Mouse (Mus musculus) 416B (cell line): ENCODE data around the gene Tbrg4.
A peak's percentile ranks its signal among the peaks of the same experiment; 100 is the strongest.

Source experiments
- DNase-seq: peaks from one replicate; pipeline ENCODE4 v3.0.0; 2011; ENCODE audit warnings: low read depth

Gene Tbrg4

DNA sequence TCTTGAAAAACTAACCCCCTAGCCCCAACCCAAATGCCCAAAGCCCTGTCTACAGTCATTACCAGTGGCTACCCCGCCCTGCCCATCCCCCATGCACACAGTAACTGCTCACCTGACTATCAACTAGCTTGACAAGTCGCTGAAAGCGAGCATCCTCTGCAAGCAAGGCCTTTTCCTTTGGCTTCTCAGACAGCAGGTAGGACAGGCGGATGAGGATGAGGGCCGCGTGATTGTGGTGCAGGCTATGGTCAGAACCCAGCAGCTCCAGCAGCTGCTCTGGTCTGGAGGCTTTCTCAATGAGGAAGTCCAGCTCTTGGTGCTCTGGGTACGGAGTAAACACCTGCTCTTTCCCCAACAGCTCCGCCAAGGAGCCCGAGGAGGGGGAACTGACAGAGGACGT lies 2.2 kb downstream of the Tbrg4 start:
- peak; percentile 50 for DNase-seq

- peak; percentile 83 for DNase-seq
Measured at GRCm38 (mm10) chr11:6615250-6616205, 10.3 kb downstream of the Tbrg4 start.

- DNase-seq: no peak
Measured at GRCm38 (mm10) chr11:6605491-6606399, 20.1 kb downstream of the Tbrg4 start, which contains the start of gene Nacad. Gene Nacad, minus strand, starts transcription at chr11:6606053.

- DNase-seq: no peak
Measured at GRCm38 (mm10) chr11:6605021-6605481, 20.8 kb downstream of the Tbrg4 start.

DNA sequence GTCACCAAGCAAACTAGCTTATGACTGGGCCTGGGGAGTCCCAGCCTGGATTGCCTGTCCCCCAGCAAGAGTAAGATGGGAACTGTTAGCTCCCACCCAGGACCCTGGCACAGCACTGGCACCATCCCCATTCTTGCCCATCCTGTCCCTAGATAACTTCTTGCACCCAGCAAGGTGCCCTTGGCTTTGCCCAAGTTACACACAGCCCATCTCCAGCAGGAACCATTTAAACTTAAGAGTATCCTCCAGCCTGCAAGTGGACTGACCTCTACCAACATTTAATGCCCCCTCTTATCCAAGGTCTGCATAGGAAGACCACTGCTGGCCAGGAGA lies 21.3 kb downstream of the Tbrg4 start:
- no peak for DNase-seq

DNA sequence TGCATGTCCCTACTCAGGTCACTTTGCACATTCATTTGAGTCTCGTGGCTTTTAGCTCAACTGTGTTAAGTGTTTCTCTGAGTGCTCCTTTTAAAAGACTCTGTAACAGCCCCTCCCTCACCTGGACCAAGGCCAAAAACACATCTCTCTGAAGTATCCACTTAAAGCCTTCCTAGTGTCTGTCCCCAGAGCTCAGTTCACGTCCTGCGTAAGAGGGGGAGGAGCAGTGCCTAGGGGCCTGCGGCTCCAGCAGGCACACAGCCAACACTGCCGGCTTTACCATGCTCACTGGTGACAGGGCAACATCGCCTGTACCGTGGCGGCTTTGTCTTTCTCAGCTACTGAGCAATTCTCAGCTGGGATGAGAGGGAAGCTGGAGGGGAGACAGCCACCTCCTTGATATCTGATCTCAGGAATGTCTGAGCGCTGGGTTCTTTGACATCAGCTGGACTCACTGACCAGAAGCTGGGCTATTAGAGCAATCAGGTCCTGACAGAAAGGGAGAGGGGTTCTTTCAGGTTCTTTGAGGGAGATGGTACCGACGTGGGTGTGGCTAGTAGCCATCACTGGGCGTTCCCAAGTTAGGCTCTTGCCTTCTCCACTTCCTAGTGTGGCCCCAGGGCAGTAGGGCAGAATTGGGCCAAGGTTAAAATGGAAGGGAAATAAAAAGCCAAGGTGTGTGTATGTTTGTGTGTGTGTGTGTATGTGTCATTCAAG lies 21.8 kb downstream of the Tbrg4 start:
- peak; percentile 74 for DNase-seq

- no peak for DNase-seq
Measured at GRCm38 (mm10) chr11:6603224-6603623, 22.6 kb downstream of the Tbrg4 start.

DNA sequence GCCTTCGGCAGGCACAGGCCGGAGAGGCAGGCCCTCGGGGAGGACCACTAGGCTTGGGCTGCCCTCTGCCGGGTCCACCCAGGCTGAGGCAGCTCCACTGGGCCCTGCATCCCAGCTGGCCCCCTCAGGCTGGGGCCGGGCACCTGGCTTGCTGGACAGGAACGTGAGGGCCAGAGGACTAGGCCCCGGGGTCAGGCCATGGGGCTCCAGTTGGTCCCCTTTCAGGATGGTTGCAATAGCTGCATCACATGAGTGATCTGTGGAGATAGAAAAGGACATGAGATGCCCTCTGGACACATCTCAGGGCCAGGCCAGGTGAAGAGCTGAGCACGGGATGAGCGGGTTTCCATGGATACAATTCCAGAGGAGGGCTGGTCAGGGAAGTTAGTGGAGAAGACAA lies 23.2 kb downstream of the Tbrg4 start:
- DNase-seq: no peak

GRCm38 (mm10) chr11:6601649-6602480 lies 24.0 kb downstream of the Tbrg4 start:
- DNase-seq: no peak

GRCm38 (mm10) chr11:6600284-6600944 lies 25.5 kb downstream of the Tbrg4 start:
- DNase-seq: no peak

DNA sequence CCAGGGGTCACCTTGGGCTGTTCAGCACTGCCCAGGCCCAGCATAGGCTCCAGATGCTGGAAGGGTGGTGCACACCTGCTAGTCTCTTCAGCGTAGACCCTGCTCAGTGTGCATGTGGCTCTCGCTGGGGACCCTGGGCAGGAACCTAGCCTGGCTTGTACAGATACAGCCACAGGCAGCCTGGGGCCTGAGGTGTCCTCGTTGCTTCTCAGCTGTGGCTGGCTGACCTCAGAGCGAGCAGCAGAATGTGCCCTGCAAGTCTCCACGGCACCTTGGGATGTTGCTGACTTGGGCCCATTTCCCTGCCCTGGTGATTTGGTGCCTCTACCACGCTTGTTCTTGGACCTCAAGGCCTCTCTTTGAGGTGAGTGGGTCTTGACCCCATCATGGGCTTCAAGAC lies 26.0 kb downstream of the Tbrg4 start:
- no peak for DNase-seq

DNA sequence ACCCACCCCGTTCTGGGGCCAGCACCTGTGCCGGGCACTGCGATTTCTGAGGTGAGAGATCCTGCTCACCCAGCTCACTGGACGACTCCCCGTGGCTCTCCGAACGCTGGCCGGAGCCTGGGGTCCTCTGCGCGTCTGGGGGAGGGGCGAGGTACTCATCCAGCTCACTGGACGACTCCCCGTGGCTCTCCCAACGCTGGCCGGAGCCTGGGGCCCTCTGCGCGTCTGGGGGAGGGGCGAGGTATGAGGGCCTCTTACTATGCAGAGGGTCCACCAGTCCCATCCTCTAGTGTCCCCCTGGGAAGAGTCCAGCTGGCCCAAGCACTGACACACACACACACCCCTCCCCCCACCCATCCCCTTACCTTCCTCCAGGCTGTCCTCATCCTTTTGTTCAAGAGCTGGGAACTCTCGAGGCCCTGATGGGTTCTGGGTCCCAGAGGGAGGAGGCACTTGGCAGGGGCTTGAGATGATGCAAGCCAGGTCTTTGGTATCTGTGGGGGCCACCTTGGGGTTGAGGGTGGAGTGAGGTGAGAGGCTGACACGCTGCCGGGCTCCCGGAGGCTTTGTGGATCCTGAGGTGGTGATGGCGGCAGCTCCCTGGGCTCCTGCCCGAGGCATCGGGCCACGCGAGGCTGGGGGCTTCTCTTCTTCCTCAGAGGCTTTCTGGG lies 26.7 kb downstream of the Tbrg4 start:
- no peak for DNase-seq

- no peak for DNase-seq
Measured at GRCm38 (mm10) chr11:6598191-6598889, 27.5 kb downstream of the Tbrg4 start.

- peak; percentile 36 for DNase-seq
Measured at GRCm38 (mm10) chr11:6597523-6597922, 28.3 kb downstream of the Tbrg4 start.

DNA sequence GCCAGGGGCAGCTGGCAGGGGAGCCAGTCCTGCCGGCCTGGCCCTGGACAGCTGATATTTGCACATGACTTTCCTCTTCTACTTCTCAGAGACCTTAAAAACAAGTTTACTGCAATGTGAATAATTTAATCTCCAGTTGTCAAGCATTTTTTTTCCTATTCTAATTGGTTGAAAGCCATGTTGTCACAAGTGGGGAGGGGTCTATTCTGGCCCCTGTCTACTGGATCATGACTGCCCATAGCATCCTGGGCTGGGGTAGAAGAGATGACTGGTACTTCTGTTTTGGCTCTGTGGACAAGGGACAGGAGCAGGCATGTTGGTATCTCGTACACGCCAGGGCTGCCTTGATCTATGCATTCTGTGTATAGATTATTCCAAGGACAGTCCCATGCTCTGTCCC lies 29.3 kb downstream of the Tbrg4 start:
- DNase-seq: no peak

- DNase-seq: no peak
Measured at GRCm38 (mm10) chr11:6596205-6596604, 29.7 kb downstream of the Tbrg4 start.

- DNase-seq: peak; percentile 85
Measured at GRCm38 (mm10) chr11:6595339-6595738, 30.5 kb downstream of the Tbrg4 start.

DNA sequence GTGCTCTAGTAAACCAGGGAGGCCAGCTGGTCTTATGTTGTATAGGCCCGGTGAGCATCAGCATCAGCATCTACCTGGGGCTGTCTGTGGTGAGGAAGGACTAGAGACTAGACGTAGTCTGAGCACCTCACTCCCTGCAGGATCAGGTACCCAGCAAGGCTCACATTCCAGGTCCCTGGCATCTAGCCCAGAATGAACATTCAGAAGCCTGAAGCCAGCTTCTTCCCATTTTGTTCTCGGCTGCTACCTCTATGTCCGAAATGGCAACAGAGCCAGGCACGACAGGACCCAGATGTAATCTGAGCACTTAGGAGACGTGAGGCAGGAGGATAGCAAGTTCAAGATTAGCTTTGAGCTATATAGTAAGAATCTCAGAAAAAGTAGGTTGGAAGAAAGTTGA lies 31.0 kb downstream of the Tbrg4 start:
- no peak for DNase-seq

DNA sequence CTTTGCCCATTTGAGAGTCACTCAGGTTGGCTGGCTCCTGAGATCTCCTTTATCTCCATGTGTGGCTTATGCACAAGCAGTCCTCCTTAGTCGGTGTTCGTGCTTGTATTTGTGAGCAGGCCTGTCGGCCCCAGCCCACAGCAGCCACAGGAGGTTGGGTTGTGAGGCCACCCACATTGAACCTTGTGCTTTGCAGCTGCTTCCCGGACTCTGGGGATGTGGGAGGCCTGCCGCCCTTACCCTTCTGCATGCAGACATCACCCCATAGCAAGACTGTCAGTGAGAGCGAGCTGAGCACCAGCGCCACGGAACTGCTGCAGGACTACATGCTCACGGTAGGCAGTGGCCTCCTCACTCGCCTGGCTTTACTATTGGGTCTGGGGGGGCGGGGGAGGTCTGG lies 32.5 kb downstream of the Tbrg4 start:
- no peak for DNase-seq
